Mouse (Mus musculus) retina, postnatal 1 day (tissue): ENCODE data around the gene Gcc2.
A peak's percentile ranks its signal among the peaks of the same experiment; 100 is the strongest.
"Not testable (repeated sequence)": the region's sequence is repeated elsewhere in the genome, so short reads cannot be mapped to it uniquely, and the experiment has no call there.

Experiments used
- DNase-seq: peaks from one replicate; pipeline ENCODE4 v3.0.0-alpha.2; 2012

The Gcc2 gene

DNA sequence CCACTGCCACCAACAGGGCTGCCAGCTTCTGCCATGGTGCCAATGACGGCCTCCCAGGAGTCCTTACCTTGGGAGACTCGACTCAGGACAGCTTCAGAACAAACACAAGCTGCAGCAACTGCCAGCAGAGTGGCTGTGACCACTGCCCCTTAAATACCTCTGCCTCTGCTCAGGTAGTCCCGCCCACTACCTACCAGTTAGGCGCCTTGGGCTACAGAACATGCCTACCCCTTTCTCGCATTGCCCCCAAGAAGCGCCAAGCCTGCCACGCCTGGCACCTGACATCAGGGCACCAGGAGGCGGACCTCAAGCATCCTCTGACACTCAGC lies 22.7 kb upstream of the Gcc2 start, which contains the start of gene Duxf3:
Duxf3 (minus strand) TSS at position 35 of the 329 bp plus-strand sequence.
- DNase-seq, result not testable (repeated sequence)

DNA sequence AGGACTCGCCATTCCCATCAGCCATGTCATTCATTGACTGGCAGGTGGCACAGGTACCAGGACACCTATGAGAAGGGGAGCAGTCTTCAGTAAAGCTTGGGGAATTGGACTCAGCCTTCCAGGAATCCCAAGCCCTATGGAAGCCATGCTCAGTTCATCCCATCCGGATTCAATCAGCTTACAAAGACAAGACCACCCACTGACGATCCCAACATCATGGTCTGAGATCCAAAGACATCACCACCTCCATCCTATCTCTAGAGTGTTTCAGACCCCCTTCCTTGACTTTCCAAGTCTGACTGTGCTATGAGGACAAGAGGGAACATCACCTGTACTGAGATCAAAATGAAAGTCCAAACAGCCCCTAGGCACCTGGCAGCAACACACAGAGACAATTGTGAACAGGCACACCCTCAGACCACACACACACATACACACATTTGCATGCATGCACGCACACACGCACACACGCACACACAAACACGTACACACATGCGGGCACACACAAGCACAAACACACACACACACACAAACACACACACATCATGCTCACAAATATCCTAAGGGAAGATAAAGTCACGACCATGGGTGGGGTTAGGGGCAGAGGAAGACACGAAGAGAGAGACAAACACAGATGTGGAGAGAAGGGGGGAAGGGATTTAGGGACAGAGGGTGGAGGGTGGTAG lies 22.1 kb upstream of the Gcc2 start:
- DNase-seq, result not testable (repeated sequence)

DNA sequence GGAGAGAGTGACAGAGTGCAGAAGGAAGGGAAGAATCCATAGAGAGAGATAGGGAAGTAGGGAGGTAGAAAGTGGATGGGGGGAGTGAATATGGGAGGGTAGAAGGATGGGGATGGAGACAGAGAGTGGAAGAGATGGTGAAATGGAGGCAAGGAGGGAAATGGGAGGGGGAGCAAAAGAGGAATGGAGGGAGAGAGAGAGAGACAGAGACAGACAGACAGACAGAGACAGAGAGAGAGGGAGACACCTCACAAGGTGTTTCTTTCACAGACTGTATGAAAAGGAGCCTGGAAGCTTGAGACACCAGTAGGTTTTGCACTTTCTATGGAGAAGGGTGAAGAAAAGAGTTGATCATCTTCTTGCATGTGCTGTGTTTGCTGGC lies 21.6 kb upstream of the Gcc2 start:
- DNase-seq, result not testable (repeated sequence)

DNA sequence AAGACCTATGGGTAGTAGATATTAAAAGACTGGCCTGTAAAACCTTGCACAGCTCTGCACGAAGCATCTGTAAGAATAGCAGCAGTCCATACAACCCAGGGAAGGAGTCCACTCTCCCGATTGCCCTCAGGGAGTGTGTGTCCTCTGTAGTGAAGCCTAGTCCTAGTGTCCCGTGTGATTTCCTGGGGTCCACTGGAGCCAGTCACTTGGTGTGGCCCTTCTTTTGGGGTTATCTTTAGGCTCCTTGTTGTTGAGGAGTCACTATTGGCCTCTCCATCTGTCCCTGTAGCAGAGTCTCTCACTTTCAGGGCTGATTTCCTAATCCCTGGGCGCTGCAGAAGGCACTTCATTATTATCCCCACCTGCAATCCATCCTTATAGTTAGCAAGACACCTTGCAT lies 20.3 kb upstream of the Gcc2 start:
- DNase-seq, result not testable (repeated sequence)

DNA sequence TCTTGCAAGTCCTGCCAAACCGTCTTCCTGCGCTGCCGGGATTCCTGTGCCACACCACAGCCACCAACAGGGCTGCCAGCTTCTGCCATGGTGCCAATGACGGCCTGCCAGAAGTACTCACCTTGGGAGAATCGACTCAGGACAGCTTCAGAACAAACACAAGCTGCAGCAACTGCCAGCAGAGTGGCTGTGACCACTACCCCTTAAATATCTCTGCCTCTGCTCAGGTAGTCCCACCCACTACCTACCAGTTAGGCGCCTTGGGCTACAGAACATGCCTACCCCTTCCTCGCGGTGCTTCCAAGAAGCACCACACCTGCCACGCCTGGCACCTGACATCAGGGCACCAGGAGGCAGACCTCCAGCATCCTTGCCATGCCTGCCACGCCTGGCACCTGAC lies 18.7 kb upstream of the Gcc2 start, which contains the start of gene Gm4981:
Gm4981 (minus strand) TSS at position 89 of the 400 bp plus-strand sequence.
- DNase-seq, result no peak

DNA sequence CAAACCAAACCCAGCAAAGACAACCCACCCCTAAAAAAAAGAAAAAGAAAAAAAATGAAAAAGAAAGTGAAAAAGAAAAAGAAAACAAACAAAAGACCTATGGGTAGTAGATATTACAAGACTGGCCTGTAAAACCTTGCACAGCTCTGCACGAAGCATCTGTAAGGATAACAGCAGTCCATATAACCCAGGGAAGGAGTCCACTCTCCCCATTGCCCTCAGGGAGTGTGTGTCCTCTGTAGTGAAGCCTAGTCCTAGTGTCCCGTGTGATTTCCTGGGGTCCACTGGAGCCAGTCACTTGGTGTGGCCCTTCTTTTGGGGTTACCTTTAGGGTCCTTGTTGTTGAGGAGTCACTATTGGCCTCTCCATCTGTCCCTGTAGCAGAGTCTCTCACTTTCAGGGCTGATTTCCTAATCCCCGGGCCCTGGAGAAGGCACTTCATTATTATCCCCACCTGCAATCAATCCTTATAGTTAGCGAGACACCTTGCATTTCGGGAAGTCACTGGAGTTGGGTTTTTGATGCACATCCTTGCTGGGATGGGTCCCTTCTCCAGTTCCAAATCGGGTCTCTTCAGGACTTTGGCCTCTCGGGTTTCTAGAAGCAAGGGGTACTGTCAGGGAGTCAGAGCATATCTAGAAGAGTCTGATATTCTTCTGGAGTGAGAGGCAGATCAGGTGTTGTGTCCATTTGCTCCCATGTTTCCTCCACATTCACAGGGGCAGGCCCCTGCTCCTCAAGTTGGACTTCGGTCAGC lies 16.1 kb upstream of the Gcc2 start:
- DNase-seq, result peak; percentile 31

DNA sequence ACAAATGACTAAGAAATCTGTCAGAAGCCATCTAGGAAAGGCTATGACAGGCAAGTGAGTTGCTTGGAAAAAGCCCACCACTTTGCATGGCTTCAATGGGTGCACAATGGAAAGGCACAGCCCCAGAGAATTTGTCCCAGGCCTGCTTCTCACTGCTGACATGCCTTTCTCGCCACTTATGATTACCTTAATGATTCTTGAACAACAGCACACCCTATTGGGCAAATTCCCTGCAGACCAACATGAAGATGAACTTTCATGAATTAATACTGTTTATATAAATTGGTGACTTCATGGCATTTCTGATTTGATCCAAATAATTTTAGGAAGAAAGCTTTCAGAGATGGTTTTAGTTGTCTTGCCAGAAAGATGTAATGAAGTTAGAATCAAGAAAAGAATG lies 5.8 kb upstream of the Gcc2 start:
- DNase-seq, result no peak

DNA sequence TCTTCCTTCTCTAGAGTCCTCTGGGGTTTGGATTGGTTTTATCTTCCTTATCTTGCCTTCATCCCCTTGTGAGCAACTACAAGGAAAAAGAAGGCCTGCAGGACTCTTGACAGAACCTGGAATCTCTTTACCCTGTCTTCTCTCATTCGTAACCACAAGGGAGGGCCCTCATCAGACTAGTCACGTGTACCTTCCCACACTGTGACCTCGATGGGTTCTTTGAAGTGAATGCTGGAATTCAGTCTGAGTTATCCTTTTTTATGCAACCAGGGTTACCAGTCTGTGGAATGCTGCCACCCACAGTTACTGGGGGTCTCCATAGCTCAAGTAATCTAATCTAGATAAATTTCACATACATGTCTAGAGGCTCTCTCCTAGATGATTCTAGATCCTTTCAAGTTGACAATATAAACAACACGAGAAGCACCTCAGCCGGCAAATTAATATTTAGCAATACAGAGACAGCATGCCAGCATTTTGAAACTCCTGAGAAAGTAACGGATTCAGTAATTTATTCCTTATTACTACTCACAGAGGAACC lies 592 bp upstream of the Gcc2 start:
- DNase-seq, result no peak

DNA sequence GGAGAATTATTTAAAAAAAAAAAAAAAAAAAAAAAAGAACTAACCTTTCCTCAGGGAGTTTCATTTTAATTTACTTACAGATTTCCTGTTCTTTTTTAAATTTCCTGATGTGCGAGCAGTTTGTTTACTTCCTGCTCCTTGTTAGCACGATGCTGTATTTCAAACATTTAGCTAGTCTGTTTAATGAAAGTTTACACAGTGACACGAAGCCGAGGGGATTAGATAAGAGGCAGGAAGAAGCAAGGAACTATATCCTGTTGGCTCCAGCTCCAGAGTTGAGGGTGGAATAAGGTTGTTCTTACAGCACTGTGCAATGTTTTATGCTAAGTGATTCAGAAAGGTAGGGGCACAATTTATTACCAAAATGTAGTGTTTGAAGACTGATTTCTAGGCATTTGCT lies 657 bp downstream of the Gcc2 start:
- DNase-seq, result no peak

DNA sequence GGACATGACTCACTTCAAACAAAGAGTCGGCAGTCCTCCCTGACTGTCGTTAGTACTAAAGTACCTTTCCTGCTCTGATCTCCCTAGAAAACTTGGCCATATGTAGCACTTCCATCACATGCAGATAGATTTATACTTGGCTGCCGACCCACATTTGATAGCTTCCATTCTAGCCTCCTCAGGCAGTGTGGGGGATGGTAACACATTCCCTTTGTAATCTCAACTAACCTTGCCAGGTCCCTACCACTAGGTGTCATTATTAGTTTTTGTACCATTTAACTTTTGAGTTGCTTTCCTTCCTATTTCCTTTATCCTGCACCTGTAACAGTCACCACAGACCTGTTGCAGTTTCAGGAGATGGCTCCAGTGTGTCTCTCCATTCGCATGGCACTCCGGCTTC lies 3.2 kb downstream of the Gcc2 start:
- no peak for DNase-seq

DNA sequence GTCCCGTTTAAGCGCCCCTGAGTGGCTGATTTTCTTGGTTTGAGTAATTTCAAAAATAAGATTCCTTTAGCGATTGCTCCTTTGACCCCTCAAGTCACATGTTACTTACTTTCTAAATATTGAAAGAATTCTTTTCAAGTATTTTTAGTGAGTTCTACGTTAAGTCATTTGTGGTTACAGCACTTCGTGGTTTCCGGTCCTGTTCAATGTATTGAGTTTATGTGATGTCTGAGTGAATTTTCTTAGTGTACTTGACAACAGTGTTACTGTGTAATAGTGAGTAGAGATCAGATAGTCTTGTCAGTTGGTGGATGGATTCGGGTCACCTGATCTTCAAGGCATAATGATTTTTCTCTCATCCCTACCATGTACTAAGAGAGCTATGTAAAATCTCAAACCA lies 26.9 kb downstream of the Gcc2 start:
- no peak for DNase-seq

DNA sequence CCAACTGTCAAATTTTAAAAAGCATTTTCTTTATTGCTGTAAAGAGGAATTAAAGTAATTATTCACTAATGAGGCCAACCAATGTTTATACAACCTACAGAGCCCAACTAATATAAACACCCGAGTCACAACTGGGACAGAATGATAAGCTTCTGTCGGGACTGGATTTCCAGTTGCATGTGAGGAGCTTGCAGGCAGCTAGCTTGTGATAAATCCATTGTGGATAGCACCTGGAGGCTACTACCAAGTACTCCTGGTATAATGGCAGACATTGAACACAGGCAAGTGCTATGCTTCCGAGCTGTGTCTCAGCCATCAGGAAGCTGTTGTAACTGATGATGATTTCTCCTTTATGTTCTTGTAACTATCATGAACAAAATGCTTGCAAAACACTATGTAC lies 35.4 kb downstream of the Gcc2 start:
- no peak for DNase-seq

DNA sequence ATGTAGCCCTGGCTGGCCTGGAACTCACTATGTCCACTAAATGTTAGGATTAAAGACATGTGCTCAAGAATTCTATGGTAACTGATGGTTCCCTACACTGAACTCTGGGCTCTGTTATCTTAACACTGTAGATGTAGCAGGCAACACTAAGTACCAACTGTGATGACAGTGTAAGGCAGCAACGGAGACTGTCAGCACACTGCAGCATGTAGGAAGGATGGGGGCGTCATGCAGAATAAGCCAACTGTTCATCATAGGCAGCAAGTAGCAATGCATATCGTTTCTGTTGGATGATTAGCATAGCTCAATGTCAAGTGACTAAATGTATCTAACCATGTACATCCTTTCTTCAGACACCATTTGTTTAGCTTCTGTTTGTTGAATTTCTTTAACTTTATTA lies 38.9 kb downstream of the Gcc2 start:
- DNase-seq, result no peak

DNA sequence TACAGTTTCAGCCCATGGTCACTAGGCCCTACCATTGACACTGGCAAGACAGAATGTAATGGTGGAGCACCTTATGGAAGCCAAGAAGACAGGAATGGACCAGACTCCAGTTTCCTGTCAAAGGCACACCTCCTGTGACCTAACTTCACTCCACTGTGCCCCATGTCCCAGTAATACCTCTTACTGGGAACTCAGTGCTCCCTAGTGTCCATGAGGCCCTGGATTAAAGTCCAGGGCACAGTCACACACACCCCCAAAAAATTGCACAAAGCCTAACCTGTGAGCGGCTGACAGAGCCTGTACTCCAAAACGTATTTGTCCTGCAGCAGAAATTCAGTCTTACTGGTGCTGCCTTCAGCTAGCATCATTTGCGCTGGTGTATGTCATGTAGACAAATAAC lies 40.3 kb downstream of the Gcc2 start:
- DNase-seq, result no peak

DNA sequence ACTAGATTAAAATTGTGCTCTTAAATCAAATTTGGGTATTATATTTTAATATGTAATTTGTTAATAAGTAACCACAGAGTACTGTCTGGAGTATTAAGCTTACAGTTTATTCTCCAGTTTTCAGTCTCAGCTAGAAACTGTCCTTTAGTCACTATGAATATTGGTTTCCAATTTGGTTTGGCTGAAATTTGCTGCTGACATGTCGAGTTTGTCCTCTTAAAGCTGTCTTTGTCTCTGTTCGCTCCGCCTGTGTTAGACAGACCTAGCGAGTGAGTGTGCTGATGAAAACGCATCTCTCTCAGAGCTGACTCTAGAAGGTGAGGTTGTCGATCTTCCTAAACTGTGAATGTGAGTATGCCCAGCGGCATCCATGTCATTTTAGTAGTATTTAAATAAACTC lies 49.7 kb downstream of the Gcc2 start:
- no peak for DNase-seq

DNA sequence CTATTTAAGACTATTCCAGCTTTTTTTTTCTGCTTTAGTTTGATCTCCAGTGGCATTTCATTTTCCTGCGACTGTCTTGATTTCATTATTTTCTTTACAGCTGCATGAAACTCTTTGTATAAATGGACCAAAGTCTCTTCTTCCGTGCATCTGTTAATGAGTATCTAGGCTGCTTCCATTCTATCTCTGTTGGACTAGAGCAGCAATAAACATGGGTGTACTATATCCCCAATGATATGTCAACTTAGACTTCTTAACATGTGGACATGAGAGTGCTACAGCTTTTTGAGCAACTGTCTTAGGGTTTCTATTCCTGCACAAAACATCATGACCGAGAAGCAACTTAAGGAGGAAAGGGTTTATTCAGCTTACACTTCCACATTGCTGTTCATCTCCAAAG lies 51.6 kb downstream of the Gcc2 start:
- DNase-seq, result no peak

DNA sequence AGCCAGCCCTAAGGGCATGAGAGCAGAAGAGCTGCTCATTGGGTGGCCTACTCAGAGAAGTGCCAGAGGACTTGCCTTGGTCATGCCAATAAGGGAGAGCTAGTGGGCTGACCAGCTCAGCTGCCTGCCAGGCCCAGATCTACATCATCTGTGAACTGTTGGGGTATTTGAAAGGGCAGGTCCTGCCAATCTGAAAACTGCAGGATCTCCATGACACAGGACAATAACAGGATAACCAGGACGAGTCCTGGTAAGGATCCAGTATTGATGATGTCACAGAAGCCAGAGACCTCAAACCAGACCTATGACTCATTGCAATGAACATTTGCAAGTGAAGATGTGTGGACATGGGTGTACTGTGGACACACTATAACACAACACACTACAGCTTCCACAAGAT lies 55.5 kb downstream of the Gcc2 start:
- DNase-seq, result no peak

DNA sequence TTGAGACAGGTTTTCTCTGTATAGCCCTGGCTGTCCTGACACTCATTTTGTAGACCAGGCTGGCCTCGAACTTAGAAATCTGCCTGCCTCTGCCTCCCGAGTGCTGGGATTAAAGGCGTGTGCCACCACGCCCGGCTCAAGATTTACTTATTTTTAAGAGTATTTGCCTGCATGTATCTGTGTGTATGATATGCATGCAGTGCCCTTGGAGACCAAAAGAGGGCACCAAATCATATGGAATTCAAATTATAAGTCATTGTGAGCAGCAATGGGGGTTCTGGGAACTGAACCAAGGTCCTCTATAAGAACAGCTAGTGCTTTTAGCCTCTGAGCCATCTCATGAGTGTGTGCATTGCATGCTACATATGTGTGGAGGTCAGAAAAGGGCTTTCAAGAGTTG lies 57.6 kb downstream of the Gcc2 start:
- DNase-seq, result no peak

DNA sequence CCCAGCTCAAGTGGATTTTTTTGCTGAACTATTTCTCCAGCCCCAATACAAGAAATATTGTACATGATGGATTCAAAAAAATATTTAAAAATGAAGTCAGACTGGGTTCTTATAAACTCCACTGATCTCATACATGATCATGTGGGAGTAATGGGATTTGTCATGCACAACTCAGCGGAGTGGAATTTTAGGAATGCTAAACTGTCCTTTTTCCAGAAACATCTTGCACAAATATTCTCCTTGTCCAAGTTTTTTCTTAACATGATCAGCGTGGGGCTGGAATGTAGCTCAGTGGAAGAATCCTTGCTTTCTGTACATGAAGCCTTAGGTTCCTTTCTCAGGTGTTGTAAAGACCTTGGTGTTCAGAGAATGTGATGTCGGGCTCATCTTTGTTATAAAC lies 65.6 kb downstream of the Gcc2 start:
- DNase-seq, result no peak

DNA sequence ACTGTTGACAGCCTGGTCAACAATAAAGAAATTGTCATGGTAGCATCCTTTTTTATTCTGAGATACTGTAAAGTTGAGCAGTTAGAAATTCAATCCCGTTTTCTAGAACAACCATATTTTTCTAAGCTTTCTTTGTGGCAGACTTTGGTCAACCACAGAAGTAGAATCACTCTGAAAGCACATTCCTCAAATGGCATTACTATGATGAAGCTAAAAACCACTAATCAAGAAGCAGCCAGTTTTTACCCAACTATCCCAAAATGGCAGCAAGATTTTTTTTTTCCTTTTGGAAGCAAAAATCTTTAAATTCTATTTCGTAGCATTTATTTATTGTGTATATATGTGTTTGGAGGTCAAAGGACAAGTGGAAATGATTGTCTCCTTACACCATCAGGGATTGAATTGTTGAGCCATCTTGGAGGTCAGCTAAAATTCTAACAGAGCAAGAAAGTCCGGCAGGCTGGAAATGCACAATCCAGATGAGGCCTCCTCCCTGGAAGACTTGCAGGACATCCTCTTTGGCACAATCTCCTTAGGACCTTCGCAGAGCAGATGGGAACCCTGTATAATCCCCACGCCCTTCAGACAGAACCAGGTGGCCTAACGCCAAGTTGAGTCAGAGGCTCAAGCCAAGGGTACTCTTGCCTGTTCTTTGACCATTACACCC lies 67.2 kb downstream of the Gcc2 start:
- no peak for DNase-seq

DNA sequence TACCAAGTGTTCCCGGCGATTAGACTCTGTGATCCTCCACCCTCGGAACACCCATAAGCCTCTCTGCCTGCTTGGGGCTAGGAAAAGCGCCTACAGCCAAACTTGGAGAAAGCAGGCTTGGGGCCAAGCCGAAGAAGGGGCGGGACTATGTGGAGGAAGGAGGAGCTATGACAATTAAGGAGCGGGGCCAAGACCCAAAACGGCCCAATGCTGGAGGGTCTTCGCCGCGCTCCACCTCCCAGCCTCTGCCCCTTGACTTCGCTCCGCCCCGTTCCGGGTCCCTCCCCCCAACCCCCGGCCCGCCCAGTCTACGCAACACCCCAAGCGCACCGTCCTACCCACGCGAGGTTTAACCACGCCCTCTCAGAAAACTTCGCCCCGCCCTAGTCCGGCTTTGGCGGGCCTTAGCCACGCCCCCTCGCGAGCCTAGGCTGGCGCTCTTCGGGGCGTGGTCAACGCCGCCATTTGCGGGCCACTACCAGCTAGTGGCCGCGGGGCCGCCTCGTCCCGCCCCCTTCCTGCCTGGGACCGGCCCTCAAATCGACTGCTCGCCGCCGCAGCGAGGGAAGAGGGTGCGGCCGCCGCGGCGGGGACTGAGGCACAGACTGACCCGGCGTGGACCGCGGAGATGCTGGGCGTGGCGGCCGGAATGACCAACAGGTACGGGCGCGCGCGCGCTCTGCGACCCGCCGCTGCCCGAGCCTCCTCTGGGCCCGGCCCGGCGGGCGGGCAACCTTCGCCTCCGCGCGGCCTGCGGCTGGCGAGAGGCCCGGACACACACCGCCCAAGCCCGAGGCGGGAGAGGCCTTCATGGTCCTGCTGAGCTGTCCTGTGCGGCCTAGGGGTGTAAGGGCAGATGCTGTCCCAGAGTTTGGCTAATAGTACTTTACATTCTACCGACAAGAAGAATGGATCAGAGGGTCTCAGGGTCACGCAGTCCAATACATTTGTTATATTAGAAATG lies 68.0 kb downstream of the Gcc2 start, which contains the start of gene Lims1:
Lims1 (plus strand) TSS at position 439 of the 964 bp plus-strand sequence.
- DNase-seq, result peak; percentile 99

DNA sequence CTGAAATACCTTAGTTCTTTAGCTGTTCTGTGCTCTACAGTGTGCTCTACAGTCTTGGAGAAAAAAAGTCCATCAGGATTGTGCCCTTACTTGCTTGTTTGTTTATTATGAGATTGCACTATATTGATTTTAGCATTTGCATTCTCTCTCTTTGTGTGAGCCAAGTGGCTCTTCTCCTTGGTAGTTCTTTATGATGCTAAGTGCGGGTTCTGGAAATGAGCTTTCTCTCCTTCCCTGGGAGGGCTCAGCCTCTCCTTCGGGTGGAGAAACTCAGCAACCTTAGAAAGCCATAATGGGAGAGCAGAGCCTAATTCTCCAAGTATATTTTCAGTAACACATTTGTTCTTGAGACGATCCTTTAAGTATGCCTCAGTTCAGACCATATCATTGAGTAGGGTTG lies 71.0 kb downstream of the Gcc2 start:
- no peak for DNase-seq

DNA sequence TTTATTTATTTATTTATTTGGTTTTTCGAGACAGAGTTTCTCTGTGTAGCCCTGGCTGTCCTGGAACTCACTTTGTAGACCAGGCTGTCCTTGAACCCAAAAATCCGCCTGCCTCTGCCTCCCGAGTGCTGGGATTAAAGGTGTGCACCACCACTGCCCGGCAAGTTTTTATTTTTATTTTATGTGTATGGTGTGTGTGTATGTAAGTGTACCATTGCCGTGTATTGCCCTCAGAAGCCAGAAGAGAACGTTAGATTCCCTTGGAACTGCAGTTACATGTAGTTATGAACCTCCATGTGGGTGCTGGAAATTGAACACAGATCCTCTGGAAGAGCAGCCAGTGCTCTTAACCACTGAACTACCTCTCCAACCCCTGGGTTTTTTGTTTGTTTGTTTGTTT lies 72.5 kb downstream of the Gcc2 start:
- not testable (repeated sequence) for DNase-seq
